Mouse (Mus musculus) embryonic stem cell, embryonic (primary cell): ENCODE data around the gene 4930467E23Rik.
"Not testable (repeated sequence)": the region's sequence is repeated elsewhere in the genome, so short reads cannot be mapped to it uniquely, and the experiment has no call there.

Source experiments
- CTCF ChIA-PET, 4 experiments: fragments of 300-600 bp in 2 of 4; fragments of 350-600 bp in 2 of 4; sonication (Branson Sonifier 250); formaldehyde crosslinking; loops; one replicate each; lab custom pipeline; 2022; ENCODE audit warnings: inconsistent platforms in 2 of 4; lab: Charles Lee
- POLR2A ChIA-PET, 4 experiments: fragments of 300-600 bp in 2 of 4; fragments of 350-600 bp in 2 of 4; sonication (Branson Sonifier 250); formaldehyde crosslinking; loops; one replicate each; lab custom pipeline; 2022; ENCODE audit warnings: antibody characterized with exemption in 4 of 4, inconsistent platforms in 1 of 4; lab: Charles Lee

4930467E23Rik gene

GRCm38 (mm10) chr8:19776311-19776710, 46.9 kb downstream of the 4930467E23Rik start:
- CTCF ChIA-PET, result not testable (repeated sequence)

DNA sequence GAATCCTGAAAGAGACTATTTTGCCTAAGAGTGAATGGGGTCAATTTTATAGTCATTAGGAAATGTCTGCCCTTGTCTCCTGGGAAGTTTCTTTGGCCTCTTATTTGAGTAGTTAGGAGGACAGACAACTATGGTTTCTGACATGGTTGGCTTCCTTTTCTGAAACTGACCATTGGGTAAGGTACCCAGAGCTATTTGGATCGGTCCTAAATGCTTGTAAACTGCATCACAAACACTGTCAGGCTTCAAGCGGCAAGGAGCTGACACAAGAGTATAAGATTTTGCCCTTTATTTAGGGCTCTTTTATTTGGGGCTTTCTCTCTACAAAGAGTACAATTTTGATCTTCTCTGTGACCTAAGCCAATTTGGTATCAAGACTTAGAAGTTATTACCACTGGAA, 48.1 kb downstream of the 4930467E23Rik start:
- POLR2A ChIA-PET, CTCF ChIA-PET: not testable (repeated sequence)

More at GRCm38 (mm10) chr8:19776311-19776710, 46.9 kb downstream of the 4930467E23Rik start:
- POLR2A ChIA-PET, result not testable (repeated sequence)

- CTCF ChIA-PET, POLR2A ChIA-PET: not testable (repeated sequence)
These were observed 48.8 kb downstream of the 4930467E23Rik start for GRCm38 (mm10) chr8:19778126-19778525.

GRCm38 (mm10) chr8:19778891-19779290, 49.5 kb downstream of the 4930467E23Rik start:
- CTCF ChIA-PET, POLR2A ChIA-PET: not testable (repeated sequence)

- POLR2A ChIA-PET, CTCF ChIA-PET: not testable (repeated sequence)
These were observed 50.8 kb downstream of the 4930467E23Rik start for GRCm38 (mm10) chr8:19780212-19780611.

DNA sequence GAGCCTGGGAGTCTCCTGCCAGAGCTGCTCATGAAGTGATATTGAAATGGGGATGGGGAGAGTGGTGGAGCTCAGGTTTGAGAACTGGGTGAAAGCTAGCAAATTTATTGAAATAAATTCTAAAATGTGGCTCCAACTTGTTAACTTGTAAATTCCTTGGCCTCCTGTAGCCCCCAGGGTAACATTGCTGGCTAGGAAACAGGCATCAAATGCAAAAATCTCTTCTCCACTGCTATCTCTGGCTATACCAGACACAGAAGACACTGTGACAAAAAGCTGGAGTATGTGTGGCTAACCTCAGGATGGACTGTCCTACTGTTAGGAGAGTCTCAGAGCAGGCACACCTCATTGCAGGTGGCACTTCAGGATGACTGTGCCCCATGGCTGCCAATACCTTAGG, 51.3 kb downstream of the 4930467E23Rik start:
- CTCF ChIA-PET, POLR2A ChIA-PET: not testable (repeated sequence)

GRCm38 (mm10) chr8:19781328-19782114, 52.1 kb downstream of the 4930467E23Rik start:
- POLR2A ChIA-PET, CTCF ChIA-PET: not testable (repeated sequence)

DNA sequence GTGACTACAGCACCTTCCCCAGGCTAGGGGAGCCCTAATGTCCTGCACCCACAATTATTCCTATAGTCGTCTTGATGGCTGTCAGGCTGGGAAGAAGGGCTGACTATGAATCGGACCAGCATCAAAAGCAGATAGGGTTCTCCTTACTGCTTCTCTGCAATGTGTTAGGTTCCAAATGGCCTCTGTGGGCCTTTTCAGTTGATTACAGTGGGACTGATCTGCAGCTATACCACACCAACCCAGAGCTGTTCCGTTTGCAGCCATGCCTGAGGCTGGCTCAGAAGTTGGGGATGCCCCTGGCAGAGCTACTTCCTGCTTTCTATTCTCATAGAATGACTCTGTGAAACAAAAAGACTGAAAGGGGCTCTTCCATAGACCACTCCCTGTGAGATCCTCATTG, 53.4 kb downstream of the 4930467E23Rik start:
- CTCF ChIA-PET, POLR2A ChIA-PET: not testable (repeated sequence)

DNA sequence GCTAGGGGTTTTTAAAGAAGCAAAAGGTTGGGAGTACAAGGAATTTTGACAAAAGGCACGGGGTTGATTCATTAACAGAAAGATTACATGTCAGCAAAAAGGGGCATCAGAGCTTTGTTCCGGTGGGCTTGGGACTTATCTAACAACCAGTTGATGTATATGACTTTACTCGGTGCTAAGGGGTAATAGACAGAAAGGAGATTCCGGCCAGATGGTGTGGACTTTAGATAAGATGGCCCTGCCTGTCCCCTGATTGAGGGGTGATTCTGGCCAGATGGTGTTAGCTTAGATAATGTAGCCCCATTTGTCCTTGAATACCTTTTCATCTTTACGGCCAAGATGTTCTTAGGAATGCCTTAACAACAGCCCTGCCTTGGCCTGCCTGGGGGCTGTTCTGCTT, 54.5 kb downstream of the 4930467E23Rik start:
- CTCF ChIA-PET, result interaction anchor here in 1 of 4 experiments (0.6 kb wide), 1 partner anchor 229 kb away, joined by 3 read pairs; no protein-coding TSS in a partner anchor
- POLR2A ChIA-PET, result interaction anchor here in 1 of 4 experiments (0.6 kb wide), 1 partner anchor 229 kb away, joined by 3 read pairs; no protein-coding TSS in a partner anchor

DNA sequence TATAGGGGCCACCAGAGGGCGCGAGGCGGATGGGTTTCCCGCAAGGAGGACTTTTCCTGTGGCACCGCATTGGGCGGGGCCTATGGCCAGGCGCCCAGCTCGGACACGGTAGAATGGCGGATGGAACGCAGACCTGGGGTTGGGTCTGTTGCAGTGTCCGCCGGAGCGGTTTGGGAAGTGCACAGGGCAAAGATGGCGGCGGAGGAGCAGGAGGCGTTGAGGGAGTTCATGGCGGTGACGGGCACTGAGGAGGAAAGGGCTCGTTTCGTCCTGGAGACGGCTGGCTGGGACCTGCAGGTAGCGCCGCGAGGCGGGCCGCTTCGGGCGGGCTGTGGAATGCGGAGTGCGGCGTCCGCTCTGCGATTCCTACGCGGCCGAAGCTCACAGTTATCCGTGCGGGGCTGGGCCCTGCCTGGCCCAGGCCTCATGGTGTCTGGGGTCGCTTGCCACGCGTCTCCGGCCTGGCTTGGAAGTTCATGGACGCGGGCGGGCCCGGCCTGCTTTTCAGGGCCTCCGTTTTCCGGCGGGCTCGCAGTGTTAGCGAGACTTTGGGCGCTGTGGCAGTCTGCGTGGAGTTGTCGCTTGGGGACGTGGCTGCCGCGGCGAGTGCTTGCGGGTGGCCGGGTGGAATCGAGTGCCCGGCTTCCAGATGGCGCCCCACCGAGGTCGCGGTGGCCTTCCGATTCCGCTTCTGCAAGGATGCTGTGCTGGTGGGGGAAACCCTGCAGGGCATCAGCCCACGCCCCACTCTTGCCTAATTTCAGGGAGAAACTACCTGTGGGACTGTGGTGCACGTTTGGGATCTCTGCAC, 55.4 kb downstream of the 4930467E23Rik start:
- POLR2A ChIA-PET, result interaction anchor here in 1 of 4 experiments (0.6 kb wide), 1 partner anchor 228 kb away, joined by 3 read pairs; no protein-coding TSS in a partner anchor
- CTCF ChIA-PET, result interaction anchor here in 1 of 4 experiments (0.6 kb wide), 1 partner anchor 228 kb away, joined by 3 read pairs; no protein-coding TSS in a partner anchor

DNA sequence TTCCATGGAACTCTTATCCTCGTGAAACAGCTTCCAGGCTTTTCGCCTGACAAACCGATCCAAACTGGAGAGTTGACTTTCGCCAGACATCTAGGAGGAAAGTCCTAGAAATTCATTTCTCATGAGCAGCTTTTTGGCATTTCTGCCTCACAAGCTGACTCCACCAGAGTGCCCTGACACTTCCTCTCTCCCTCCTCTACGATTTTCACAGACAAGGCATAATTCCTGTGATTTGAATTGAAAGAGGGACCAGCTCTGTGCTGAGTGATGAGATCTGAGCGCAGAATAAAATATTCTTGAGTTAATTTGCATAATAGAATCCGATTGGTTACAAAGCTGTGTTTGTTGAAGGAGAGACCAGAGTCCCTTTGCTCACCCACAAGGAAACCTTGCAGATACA, 63.3 kb downstream of the 4930467E23Rik start:
- CTCF ChIA-PET, POLR2A ChIA-PET: not testable (repeated sequence)
